Mouse (Mus musculus) mesoderm, embryonic 11.5 days (tissue): ENCODE data around the gene 4930595D18Rik.
A peak's percentile ranks its signal among the peaks of the same experiment; 100 is the strongest.

Experiments
- DNase-seq: peaks from one replicate; pipeline ENCODE4 v3.0.0-alpha.2; 2012; ENCODE audit warnings: low read depth, low spot score

Gene 4930595D18Rik

DNA sequence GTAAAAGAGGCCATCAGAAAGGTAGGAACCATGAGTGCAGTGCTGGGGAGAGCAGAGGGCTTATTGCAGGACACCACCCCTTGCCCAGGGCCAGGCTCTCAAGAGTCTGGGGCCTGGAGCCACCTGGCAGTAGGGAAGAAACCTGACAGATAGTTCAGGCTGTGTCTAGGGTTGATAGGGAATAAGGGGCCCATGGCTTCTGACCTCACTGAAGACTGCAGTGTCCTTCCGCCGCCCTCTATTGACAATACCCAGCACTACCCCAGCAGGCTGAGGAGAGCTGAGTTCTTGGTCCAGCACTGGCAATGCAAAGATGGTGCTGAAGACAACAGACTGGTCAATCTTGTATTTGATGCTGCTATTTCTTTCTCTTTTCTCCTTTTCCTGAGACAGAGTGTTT is 47.2 kb downstream of the 4930595D18Rik start:
- DNase-seq: no peak

DNA sequence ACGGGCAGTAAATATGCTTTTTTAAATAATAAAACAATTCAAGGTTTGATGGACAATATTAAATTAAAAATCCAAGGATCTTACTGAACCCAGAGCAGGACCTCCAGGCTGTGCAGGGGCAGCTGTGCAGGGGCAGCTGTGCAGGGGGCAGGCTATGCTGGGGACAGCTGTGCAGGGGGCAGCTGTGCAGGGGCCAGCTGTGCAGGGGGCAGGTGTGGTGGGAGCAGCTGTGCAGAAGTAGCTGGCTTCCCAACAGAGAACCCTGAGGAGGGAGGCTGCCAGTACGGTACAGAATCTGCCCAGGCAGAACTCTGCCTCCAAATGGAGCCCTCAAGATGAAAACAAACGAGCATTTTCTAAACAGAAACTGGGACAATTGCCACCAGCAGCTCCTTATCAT is 48.3 kb downstream of the 4930595D18Rik start:
- no peak for DNase-seq

DNA sequence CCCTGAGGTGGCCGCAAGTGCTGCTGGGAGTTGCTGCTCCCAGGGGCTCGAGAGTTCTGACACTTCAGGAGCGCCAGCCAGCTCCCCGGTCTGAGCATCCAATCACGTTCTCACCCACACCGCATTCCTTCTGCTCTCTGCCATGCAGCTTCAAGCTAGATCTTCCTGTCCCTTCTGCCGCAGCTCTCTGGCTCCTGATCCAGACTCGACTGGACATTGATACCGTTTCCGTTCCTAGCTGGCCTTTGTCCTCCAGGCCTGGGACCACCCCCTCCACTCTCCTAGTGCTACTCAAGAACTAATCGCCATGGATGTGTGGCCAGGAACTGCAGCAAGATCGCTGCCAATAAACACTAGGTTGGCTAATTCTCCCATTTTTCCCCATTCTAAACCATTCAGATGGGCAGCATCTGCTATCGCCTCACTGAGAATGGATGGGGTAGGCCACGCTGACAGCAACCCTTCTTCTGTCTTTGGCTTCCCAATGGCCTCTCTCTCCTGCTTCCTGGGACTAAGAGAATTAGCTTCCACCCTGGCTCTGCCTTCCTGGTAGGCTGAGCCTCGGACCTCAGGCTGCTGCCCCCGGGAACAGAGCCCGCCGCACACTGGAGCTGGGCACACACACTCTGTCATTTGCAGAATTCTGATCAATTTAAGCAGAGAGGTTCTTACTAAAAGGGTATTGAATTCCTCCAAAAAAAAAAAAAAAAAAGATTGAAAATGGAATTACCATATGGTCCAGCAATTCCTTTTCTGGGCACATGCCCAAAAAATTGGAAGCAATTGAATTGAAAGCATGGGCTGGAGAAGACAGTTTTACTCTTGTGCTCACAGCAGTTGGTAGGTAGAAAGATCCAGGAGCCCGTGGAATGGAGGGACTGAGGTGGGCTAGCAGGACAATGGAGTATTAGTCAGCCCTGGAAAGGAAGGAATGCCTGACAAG is 49.2 kb downstream of the 4930595D18Rik start:
- no peak for DNase-seq

DNA sequence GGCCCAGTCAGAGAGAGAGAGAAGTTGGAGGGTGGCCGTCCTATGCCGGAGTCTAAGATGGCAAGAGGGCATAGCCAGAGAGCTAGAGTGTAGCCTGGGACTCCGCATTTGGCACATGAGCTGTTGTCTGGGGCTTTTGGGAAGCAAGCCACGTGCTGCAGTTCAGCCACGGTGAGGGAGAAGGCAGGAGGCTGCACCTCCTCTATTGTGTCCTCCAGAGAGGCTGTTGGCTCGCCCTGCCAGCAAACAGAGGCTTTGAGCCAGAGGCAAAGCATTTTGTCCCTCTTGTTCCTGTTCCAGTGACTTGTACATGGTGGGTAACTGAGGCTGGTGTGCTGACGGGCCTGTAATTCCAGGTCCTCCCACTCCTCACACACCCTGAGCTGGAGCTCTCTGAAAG is 50.1 kb downstream of the 4930595D18Rik start:
- no peak for DNase-seq

- DNase-seq: no peak
These were observed 58.6 kb downstream of the 4930595D18Rik start for GRCm38 (mm10) chr12:111125666-111126065.

DNA sequence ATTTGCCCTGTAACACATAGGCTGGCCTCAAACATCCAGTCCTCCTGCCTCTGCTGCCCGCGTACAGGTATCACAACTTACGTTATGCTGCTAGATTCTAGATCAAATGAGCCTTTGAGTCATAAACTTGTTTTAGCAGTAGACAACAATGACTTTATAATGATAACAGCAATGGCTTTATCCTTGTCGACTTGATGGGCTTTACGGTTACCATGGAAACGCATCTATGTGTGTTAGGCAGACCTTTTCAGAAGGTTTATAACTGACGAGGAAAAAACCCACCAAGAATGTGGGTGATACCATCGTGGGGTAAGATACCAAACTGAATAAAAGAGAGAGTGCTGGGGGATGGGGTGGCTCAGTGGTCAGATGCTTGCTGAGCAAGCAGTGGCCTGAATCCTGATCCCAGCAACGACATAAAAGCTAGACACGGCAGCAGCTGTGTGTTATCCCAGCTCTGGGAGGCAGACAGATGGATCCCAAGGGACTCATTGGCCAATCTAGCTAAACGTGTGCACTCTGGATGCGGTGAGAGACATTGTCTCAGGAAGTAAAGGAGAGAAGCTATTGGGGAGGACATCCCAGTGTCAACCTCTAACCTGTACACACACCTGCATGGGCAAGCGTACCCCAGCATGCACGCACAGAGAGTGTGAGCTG is 59.6 kb downstream of the 4930595D18Rik start:
- DNase-seq: peak; percentile 66

DNA sequence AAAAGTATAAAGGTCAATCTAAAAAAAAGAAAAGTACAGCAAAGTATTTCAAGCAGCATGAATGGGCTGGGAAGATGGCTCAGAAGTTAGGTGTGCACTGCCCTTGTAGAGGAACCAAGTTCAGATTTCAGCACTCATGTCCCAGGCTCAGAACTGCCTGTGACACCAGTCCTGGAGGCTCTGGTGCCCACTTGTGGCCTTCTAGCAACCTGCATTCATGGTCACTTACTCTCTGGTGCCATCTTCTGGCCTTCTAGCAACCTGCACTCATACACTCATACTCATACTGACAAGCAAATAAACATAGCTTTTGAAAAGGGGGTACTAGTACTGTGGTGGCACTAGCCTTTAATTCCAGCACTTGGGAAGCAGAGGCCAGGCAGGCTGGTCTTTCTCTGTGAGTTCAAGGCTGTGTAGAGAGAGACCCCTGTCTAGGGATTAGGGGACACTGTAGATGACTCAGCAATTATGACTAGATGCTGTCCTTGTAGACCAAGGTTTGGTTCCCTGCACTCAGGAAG is 61.9 kb downstream of the 4930595D18Rik start:
- peak; percentile 34 for DNase-seq

- no peak for DNase-seq
These were observed 63.2 kb downstream of the 4930595D18Rik start for GRCm38 (mm10) chr12:111120976-111121645.

DNA sequence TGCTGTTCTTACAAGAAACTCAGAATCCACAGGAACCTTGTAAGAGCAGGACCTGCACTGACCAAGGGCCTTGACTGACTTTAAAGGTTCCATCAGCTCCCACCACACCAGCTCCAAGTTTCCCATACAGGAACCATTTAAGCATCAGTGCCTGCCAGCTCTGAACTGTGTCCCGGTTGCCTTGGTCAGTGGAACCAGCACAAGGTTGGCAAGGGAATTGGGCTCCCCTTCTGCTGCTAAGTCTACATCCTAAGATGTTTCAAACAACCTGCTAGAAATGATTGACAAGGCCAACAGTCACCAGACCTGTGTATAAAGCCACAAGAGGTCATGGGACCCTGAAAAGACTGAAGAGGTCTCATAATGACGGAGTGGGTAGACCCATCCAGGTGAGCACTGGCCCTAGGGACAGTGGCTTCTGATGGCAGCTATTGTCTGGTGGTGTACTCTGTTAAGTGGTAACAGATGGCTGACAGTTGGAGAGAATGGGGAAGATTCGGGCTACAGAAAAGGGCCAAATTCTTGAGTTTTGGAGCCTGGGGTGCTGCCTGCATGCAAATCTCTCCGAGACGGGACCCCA is 64.7 kb downstream of the 4930595D18Rik start:
- DNase-seq: no peak

DNA sequence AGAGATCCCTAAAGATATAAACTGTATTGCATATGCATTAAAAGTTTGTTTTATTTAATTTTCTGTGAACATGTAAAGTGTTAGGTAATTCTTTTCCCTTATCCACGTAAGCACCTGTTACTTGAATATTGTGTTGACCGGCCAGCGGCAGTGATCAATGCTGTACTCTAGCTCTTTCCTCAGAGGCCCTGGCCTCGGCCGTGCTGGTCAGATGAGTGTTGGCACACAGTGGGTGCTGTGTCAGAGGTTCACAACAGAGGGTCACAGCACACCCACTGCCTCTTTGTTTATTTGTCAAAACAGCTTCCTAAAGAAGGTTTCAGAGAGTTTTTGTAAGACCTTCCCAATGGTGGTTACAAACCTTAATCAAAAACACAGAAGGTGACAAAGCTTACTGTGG is 69.7 kb downstream of the 4930595D18Rik start:
- DNase-seq: no peak

- no peak for DNase-seq
These were observed 73.1 kb downstream of the 4930595D18Rik start for GRCm38 (mm10) chr12:111111176-111111575.
